Mouse (Mus musculus) CH12.LX (cell line): ENCODE results near the gene Cenpe. TPM values are rescaled to one million over a fixed set of nuclear protein-coding genes. Genes with fewer than 3 reads are reported as not detected.

Experiments
- DNase-seq: peaks from one replicate; pipeline ENCODE4 v3.0.0-alpha.2; 2013; ENCODE audit errors: extremely low read depth
- H3K27ac ChIP-seq: 2 replicates; pipeline ENCODE4 v1.5.1; 2012; ENCODE audit warnings: low read depth, mild to moderate bottlenecking, control low read depth, moderate library complexity; ENCODE audit not compliant: insufficient read depth
- H3K27me3 ChIP-seq: replicated peaks from 2 replicates; pipeline ENCODE3; 2012; ENCODE audit warnings: inconsistent platforms
- H3K36me3 ChIP-seq, 2 experiments: replicated peaks in 1 of 2; 2 replicates each; pipeline versions ENCODE3 to v1.6.1; 2012; ENCODE audit warnings: inconsistent platforms in 1 of 2, low read length in 1 of 2, mild to moderate bottlenecking in 1 of 2, mixed read lengths in 1 of 2, moderate library complexity in 1 of 2; ENCODE audit not compliant: control insufficient read depth in 1 of 2, insufficient read depth in 1 of 2
- H3K4me1 ChIP-seq, 2 experiments: 2 replicates each; pipeline ENCODE4 v1.6.1; 2012; ENCODE audit warnings: inconsistent platforms in 1 of 2, moderate library complexity in 1 of 2; ENCODE audit not compliant: insufficient read depth in 2 of 2, control insufficient read depth in 1 of 2
- H3K4me2 ChIP-seq: 2 replicates; pipeline ENCODE4 v1.6.1; 2012; ENCODE audit warnings: low read depth, mild to moderate bottlenecking, control low read depth; ENCODE audit not compliant: poor library complexity, insufficient read depth, severe bottlenecking
- H3K4me3 ChIP-seq, 3 experiments: fragments of 150-350 bp in 1 of 3; sonication (generic) in 1 of 3; replicated peaks in 1 of 3; 2 replicates each; pipeline versions ENCODE3 to v1.5.1; 2011 to 2012; ENCODE audit warnings: low read depth in 2 of 3, low read length in 2 of 3, mild to moderate bottlenecking in 2 of 3, moderate library complexity in 2 of 3, control low read depth in 1 of 3, improper control_type of control experiment in 1 of 3, inconsistent platforms in 1 of 3, mixed read lengths in 1 of 3; ENCODE audit not compliant: poor library complexity in 1 of 3
- H3K79me2 ChIP-seq: replicated peaks from 2 replicates; pipeline ENCODE4 v1.6.1; 2012; ENCODE audit warnings: mild to moderate bottlenecking, moderate library complexity; ENCODE audit not compliant: control insufficient read depth, poor library complexity, insufficient read depth, severe bottlenecking; ENCODE audit errors: extremely low read depth
- H3K9ac ChIP-seq: 2 replicates; pipeline ENCODE4 v1.6.1; 2012; ENCODE audit warnings: low read depth, mild to moderate bottlenecking, control low read depth, moderate library complexity; ENCODE audit not compliant: insufficient read depth
- H3K9me3 ChIP-seq: replicated peaks from 2 replicates; pipeline ENCODE3; 2012; ENCODE audit warnings: low read length, inconsistent platforms, mixed read lengths
- CTCF ChIP-seq, 2 experiments: IDR thresholded peaks in 1 of 2; conservative IDR thresholded peaks in 1 of 2; 2 replicates each; pipeline ENCODE4 v1.5.1; 2011 to 2012; ENCODE audit warnings: low read depth in 2 of 2, low read length in 2 of 2, improper control_type of control experiment in 1 of 2, inconsistent platforms in 1 of 2, mild to moderate bottlenecking in 1 of 2, moderate library complexity in 1 of 2
- E2F4 ChIP-seq: IDR thresholded peaks from 2 replicates; pipeline ENCODE4 v1.6.1; 2011; ENCODE audit warnings: low read depth, low read length, improper control_type of control experiment; ENCODE audit not compliant: insufficient replicate concordance
- ELF1 ChIP-seq: IDR thresholded peaks from 2 replicates; pipeline ENCODE4 v1.6.1; 2014; ENCODE audit warnings: low read depth, mild to moderate bottlenecking, inconsistent platforms, low read length, improper control_type of control experiment
- EP300 ChIP-seq: IDR thresholded peaks from 2 replicates; pipeline ENCODE4 v1.6.1; 2011; ENCODE audit warnings: low read length, improper control_type of control experiment
- ETS1 ChIP-seq: conservative IDR thresholded peaks from 2 replicates; pipeline ENCODE4 v1.6.1; 2012; ENCODE audit warnings: low read depth, mild to moderate bottlenecking, inconsistent platforms, low read length, improper control_type of control experiment, moderate library complexity
- HCFC1 ChIP-seq: IDR thresholded peaks from 2 replicates; pipeline ENCODE4 v1.6.1; 2012; ENCODE audit warnings: low read depth, mild to moderate bottlenecking, inconsistent platforms, low read length, improper control_type of control experiment
- IRF4 ChIP-seq: IDR thresholded peaks from 2 replicates; pipeline ENCODE4 v1.6.1; 2014; ENCODE audit warnings: low read depth, mild to moderate bottlenecking, inconsistent platforms, low read length, improper control_type of control experiment
- JUND ChIP-seq: conservative IDR thresholded peaks from 2 replicates; pipeline ENCODE4 v1.6.1; 2011; ENCODE audit warnings: low read depth, low read length, improper control_type of control experiment
- KAT2A ChIP-seq: IDR thresholded peaks from 2 replicates; pipeline ENCODE4 v1.6.1; 2012; ENCODE audit warnings: low read length, improper control_type of control experiment, inconsistent platforms; ENCODE audit not compliant: insufficient replicate concordance
- MAX ChIP-seq: IDR thresholded peaks from 2 replicates; pipeline ENCODE4 v1.6.1; 2011; ENCODE audit warnings: low read length, improper control_type of control experiment
- MAZ ChIP-seq: IDR thresholded peaks from 2 replicates; pipeline ENCODE4 v1.6.1; 2012; ENCODE audit warnings: low read depth, mild to moderate bottlenecking, inconsistent platforms, low read length, improper control_type of control experiment, moderate library complexity
- MEF2A ChIP-seq: IDR thresholded peaks from 2 replicates; pipeline ENCODE4 v1.6.1; 2014; ENCODE audit warnings: low read depth, mild to moderate bottlenecking, inconsistent platforms, low read length, improper control_type of control experiment, borderline replicate concordance
- MXI1 ChIP-seq: IDR thresholded peaks from 2 replicates; pipeline ENCODE4 v1.6.1; 2011; ENCODE audit warnings: mild to moderate bottlenecking, low read depth, low read length, improper control_type of control experiment
- MYC ChIP-seq: IDR thresholded peaks from 2 replicates; pipeline ENCODE4 v1.6.1; 2011; ENCODE audit warnings: low read depth, mild to moderate bottlenecking, improper control_type of control experiment, low read length
- NELFE ChIP-seq: IDR thresholded peaks from 2 replicates; pipeline ENCODE4 v1.6.1; 2011; ENCODE audit warnings: low read depth, low read length, improper control_type of control experiment
- PAX5 ChIP-seq: IDR thresholded peaks from 2 replicates; pipeline ENCODE4 v1.6.1; 2012; ENCODE audit warnings: low read length, inconsistent platforms, mixed read lengths
- POLR2A ChIP-seq: IDR thresholded peaks from 2 replicates; pipeline ENCODE4 v1.6.1; 2011; ENCODE audit warnings: low read depth, mild to moderate bottlenecking, improper control_type of control experiment, low read length
- RAD21 ChIP-seq: IDR thresholded peaks from 2 replicates; pipeline ENCODE4 v1.6.1; 2011; ENCODE audit warnings: low read depth, mild to moderate bottlenecking, low read length, improper control_type of control experiment, moderate library complexity
- RCOR1 ChIP-seq: conservative IDR thresholded peaks from 2 replicates; pipeline ENCODE4 v1.6.1; 2012; ENCODE audit warnings: low read depth, mild to moderate bottlenecking, inconsistent platforms, low read length, improper control_type of control experiment
- SIN3A ChIP-seq: IDR thresholded peaks from 2 replicates; pipeline ENCODE4 v1.6.1; 2012; ENCODE audit warnings: low read length, improper control_type of control experiment, inconsistent platforms
- SMC3 ChIP-seq: IDR thresholded peaks from 2 replicates; pipeline ENCODE4 v1.6.1; 2011; ENCODE audit warnings: low read depth, low read length, improper control_type of control experiment
- TCF12 ChIP-seq: IDR thresholded peaks from 2 replicates; pipeline ENCODE4 v1.6.1; 2014; ENCODE audit warnings: low read depth, mild to moderate bottlenecking, inconsistent platforms, low read length, improper control_type of control experiment
- USF1 ChIP-seq: IDR thresholded peaks from 2 replicates; pipeline ENCODE4 v1.6.1; 2014; ENCODE audit warnings: low read depth, mild to moderate bottlenecking, inconsistent platforms, low read length, improper control_type of control experiment
- USF2 ChIP-seq: conservative IDR thresholded peaks from 2 replicates; pipeline ENCODE4 v1.6.1; 2011; ENCODE audit warnings: low read depth, low read length, improper control_type of control experiment
- ZC3H11A ChIP-seq: IDR thresholded peaks from 2 replicates; pipeline ENCODE4 v1.6.1; 2012; ENCODE audit warnings: low read depth, mild to moderate bottlenecking, inconsistent platforms, low read length, improper control_type of control experiment
- dilution Hi-C: fragments of 300-500 bp; cut with MboI; formaldehyde crosslinking; loops from 2 replicates; pipeline ENCODE4 v1.14.3; 2020; ENCODE audit warnings: low sequenced_read_pairs; ENCODE audit not compliant: extremely low pct_unique_long_range_greater_than_20kb, extremely low pct_ligation_motif_present
- in situ Hi-C: fragments of 300-500 bp; cut with MboI; formaldehyde crosslinking; loops from 3 replicates; pipeline ENCODE4 v1.14.3; 2019; ENCODE audit warnings: low sequenced_read_pairs, low pct_ligation_motif_present, low pct_unique_long_range_greater_than_20kb, mixed read lengths
- polyA plus RNA-seq: library from polyadenylated mRNA; unstranded; fragments of >175 nt; gene quantifications from 2 replicates; pipeline ENCODE4 v1.2.1, GENCODE M21; 2012; ENCODE audit warnings: low read depth; ENCODE audit not compliant: insufficient read length
- total RNA-seq, 2 experiments: library from RNA; depleted of rRNA; stranded (reverse); fragments of 300-350 nt in 1 of 2; fragments of >200 nt in 1 of 2; gene quantifications; 2 replicates each; pipeline ENCODE4 v1.2.3; 2012 to 2014

The Cenpe gene
- total and polyA plus RNA-seq, 3 experiments, result 47.0 to 81.1 (median 73.8) TPM

- TF ChIP-seq MAZ (no peak), HCFC1 (no peak), USF2 (no peak), ELF1 (no peak), USF1 (no peak), NELFE (no peak), MAX (no peak), MYC (no peak), MEF2A (no peak)
- in situ Hi-C loops, result no loop called here
- H3K27me3 ChIP-seq, result no peaks in the 10 kb centered on the region
Observed at GRCm38 (mm10) chr3:135289148-135289547, 76.8 kb downstream of the Cenpe start.

GRCm38 (mm10) chr3:135290249-135290894 lies 78.0 kb downstream of the Cenpe start:
- no peak overlapping the region for H3K9ac ChIP-seq
- H3K27me3 ChIP-seq, result no peaks in the 10 kb centered on the region
- in situ Hi-C loops, result loop anchor here (5.0 kb wide), 3 partner anchors 37 to 217 kb away; no protein-coding TSS in a partner anchor
- dilution Hi-C loops, result no loop called here
- H3K79me2 ChIP-seq, result no peaks in the 10 kb centered on the region
- H3K4me3 ChIP-seq, result no peak overlapping the region
- TF ChIP-seq IRF4, result peak; percentile 43; the same call in 1 of the 2 replicates
- no peak for TF ChIP-seq RCOR1
- no peak for TF ChIP-seq EP300
- TF ChIP-seq USF1, result no peak
- TF ChIP-seq PAX5, result no peak
- no peak for TF ChIP-seq KAT2A
- TF ChIP-seq SMC3, result peak; percentile 97
- TF ChIP-seq POLR2A, result no peak
- peak; percentile 94 to 99 for TF ChIP-seq CTCF (conservative IDR thresholded peaks at IDR 0.05 in 1 of 2, IDR thresholded peaks at IDR 0.05 in 1 of 2; ENCODE audit: low read depth in 2 of 2, low read length in 2 of 2)
- TF ChIP-seq E2F4, result no peak
- TF ChIP-seq ETS1, result no peak
- TF ChIP-seq SIN3A, result no peak
- TF ChIP-seq JUND, result no peak
- TF ChIP-seq MEF2A, result no peak
- no peak for TF ChIP-seq TCF12
- TF ChIP-seq MXI1, result no peak
- TF ChIP-seq RAD21, result no peak; the same call in none of the 2 replicates
- peak; percentile 87 for TF ChIP-seq ZC3H11A
- no peak overlapping the region for H3K27ac ChIP-seq
- H3K9me3 ChIP-seq, result no peaks in the 10 kb centered on the region
- peaks cover 0 to 5% of the 10 kb centered on the region in 2 experiments; a peak in 1 of 4 replicates for H3K4me1 ChIP-seq
- DNase-seq, result peak; percentile 82
- H3K36me3 ChIP-seq, result no peaks in the 10 kb centered on the region
- H3K4me2 ChIP-seq, result 0 out of 2 replicates have a peak overlapping the region, but pooled peaks have one; percentile 9

More at GRCm38 (mm10) chr3:135289148-135289547, 76.8 kb downstream of the Cenpe start:
- dilution Hi-C loops, result no loop called here
- Histone ChIP-seq H3K9me3 (no peaks in the 10 kb centered on the region), H3K27ac (no peak overlapping the region), H3K79me2 (no peaks in the 10 kb centered on the region), H3K9ac (no peak overlapping the region), H3K36me3 (no peaks in the 10 kb centered on the region), H3K4me1 (peaks cover 0 to 2% of the 10 kb centered on the region in 2 experiments; a peak in 1 of 4 replicates), H3K4me2 (no peak overlapping the region), H3K4me3 (no peak overlapping the region)
- no peak for DNase-seq
